Mouse (Mus musculus) T-helper 17 cell (primary cell): Measurements from ENCODE around the gene Atxn7l1.

ENCODE experiments used
- in situ Hi-C, 2 experiments: fragments of 300-600 bp; cut with MboI, MseI; formaldehyde crosslinking; loops; 1 replicate in 1 of 2; 2 replicates in 1 of 2; pipeline ENCODE4 v1.15.1; 2025; ENCODE audit warnings: high pct_unique_total_duplicates in 2 of 2

Atxn7l1 gene

GRCm38 (mm10) chr12:33258995-33259529 is 111.6 kb downstream of the Atxn7l1 start:
- in situ Hi-C loops: no loop called here

GRCm38 (mm10) chr12:33260575-33260974 is 113.1 kb downstream of the Atxn7l1 start:
- in situ Hi-C loops: loop anchor here (5.0 kb wide), 3 partner anchors 63 to 338 kb away; no protein-coding TSS in a partner anchor

GRCm38 (mm10) chr12:33265877-33266276 is 118.4 kb downstream of the Atxn7l1 start:
- in situ Hi-C loops: loop anchor here in 1 of 2 experiments (5.0 kb wide), 1 partner anchor 344 kb away; no protein-coding TSS in a partner anchor

GRCm38 (mm10) chr12:33267965-33268364 is 120.5 kb downstream of the Atxn7l1 start:
- in situ Hi-C loops: loop anchor here in 1 of 2 experiments (5.0 kb wide), 1 partner anchor 346 kb away; no protein-coding TSS in a partner anchor

- in situ Hi-C loops: loop anchor here in 1 of 2 experiments (5.0 kb wide), 1 partner anchor 347 kb away; no protein-coding TSS in a partner anchor
These were observed 122.2 kb downstream of the Atxn7l1 start for GRCm38 (mm10) chr12:33269743-33270142.

GRCm38 (mm10) chr12:33271865-33272264 is 124.4 kb downstream of the Atxn7l1 start:
- in situ Hi-C loops: no loop called here

- in situ Hi-C loops: no loop called here
These were observed 124.9 kb downstream of the Atxn7l1 start for GRCm38 (mm10) chr12:33272441-33272840.

GRCm38 (mm10) chr12:33273147-33273546 is 125.7 kb downstream of the Atxn7l1 start:
- in situ Hi-C loops: no loop called here

- in situ Hi-C loops: no loop called here
These were observed 126.2 kb downstream of the Atxn7l1 start for GRCm38 (mm10) chr12:33273668-33274067.

GRCm38 (mm10) chr12:33276028-33276427 is 128.5 kb downstream of the Atxn7l1 start:
- in situ Hi-C loops: no loop called here

GRCm38 (mm10) chr12:33277427-33277826 is 129.9 kb downstream of the Atxn7l1 start:
- in situ Hi-C loops: no loop called here

GRCm38 (mm10) chr12:33279159-33279558 is 131.7 kb downstream of the Atxn7l1 start:
- in situ Hi-C loops: no loop called here

- in situ Hi-C loops: loop anchor here in 1 of 2 experiments (5.0 kb wide), 1 partner anchor 56 kb away; no protein-coding TSS in a partner anchor
These were observed 133.3 kb downstream of the Atxn7l1 start for GRCm38 (mm10) chr12:33280805-33281204.

GRCm38 (mm10) chr12:33284344-33284936 is 136.9 kb downstream of the Atxn7l1 start:
- in situ Hi-C loops: loop anchor here in 1 of 2 experiments (5.0 kb wide), 1 partner anchor 53 kb away; no protein-coding TSS in a partner anchor

GRCm38 (mm10) chr12:33285354-33285753 is 137.9 kb downstream of the Atxn7l1 start:
- in situ Hi-C loops: loop anchor here in 1 of 2 experiments (5.0 kb wide), 1 partner anchor 42 kb away; no protein-coding TSS in a partner anchor

GRCm38 (mm10) chr12:33285933-33286649 is 138.6 kb downstream of the Atxn7l1 start:
- in situ Hi-C loops: loop anchor here in 1 of 2 experiments (5.0 kb wide), 1 partner anchor 41 kb away; no protein-coding TSS in a partner anchor

- in situ Hi-C loops: loop anchor here in 1 of 2 experiments (5.0 kb wide), 1 partner anchor 40 kb away; no protein-coding TSS in a partner anchor
These were observed 140.2 kb downstream of the Atxn7l1 start for GRCm38 (mm10) chr12:33287686-33288085.

- in situ Hi-C loops: loop anchor here in 1 of 2 experiments (5.0 kb wide), 1 partner anchor 39 kb away; no protein-coding TSS in a partner anchor
These were observed 141.3 kb downstream of the Atxn7l1 start for GRCm38 (mm10) chr12:33288746-33289145.

- in situ Hi-C loops: loop anchor here in 1 of 2 experiments (5.0 kb wide), 1 partner anchor 1100 kb away; no protein-coding TSS in a partner anchor
These were observed 154.6 kb downstream of the Atxn7l1 start for GRCm38 (mm10) chr12:33302070-33302469.

- in situ Hi-C loops: loop anchor here in 1 of 2 experiments (5.0 kb wide), 1 partner anchor 1100 kb away; no protein-coding TSS in a partner anchor
These were observed 155.3 kb downstream of the Atxn7l1 start for GRCm38 (mm10) chr12:33302523-33303383.

GRCm38 (mm10) chr12:33303384-33303770 is 155.9 kb downstream of the Atxn7l1 start:
- in situ Hi-C loops: loop anchor here in 1 of 2 experiments (5.0 kb wide), 1 partner anchor 1101 kb away; no protein-coding TSS in a partner anchor
